In genomic region chr17:29007641-29008325, GRCm38 (mm10) we compare ENCODE assay signal across 8 mouse cellular contexts. TPM values are rescaled to one million over a fixed set of nuclear protein-coding genes. Genes with fewer than 3 reads are reported as not detected.
DNase-seq lines count a peak whose midpoint lies in the region; ATAC-seq and TF ChIP-seq lines count a peak whose summit lies in the region.

TSS of gene Stk38 (minus strand) at chr17:29007995.

- no peak for TF ChIP-seq CTCF in left cerebral cortex, adult 2 months (IDR thresholded peaks at IDR 0.05)

- H3K4me1 ChIP-seq in hindbrain, embryonic 16.5 days (ENCODE audit: control insufficient read depth, insufficient read depth, low read depth, low read length): peaks cover 14% of the 10 kb centered on the region

- intact Hi-C loops in left cerebral cortex, adult 2 months (cut with DNase I): loop anchor here (1.0 kb wide), 1 partner anchor 55 kb away; no protein-coding TSS in a partner anchor

- under 1% methylated on average over 56 of the region's 65 CpGs for WGBS in hindbrain, embryonic 16.5 days

- peak within 1 kb of the TSS; percentile 93 for H3K27ac ChIP-seq in hindbrain, embryonic 16.5 days (ENCODE audit: low read depth, low read length)
- peak within 1 kb of the TSS; percentile 93 for H3K27ac ChIP-seq in left cerebral cortex, adult 2 months

- no peaks in the 10 kb centered on the region for H3K36me3 ChIP-seq in hindbrain, embryonic 16.5 days (ENCODE audit: control insufficient read depth, insufficient read depth, low read length)

- DNase-seq in WW6 (ENCODE audit: low read depth, low spot score): peak; percentile 86
- DNase-seq in cerebellum, postnatal 4 days (ENCODE audit: low spot score in 2 of 2): peak; percentile 83 to 93
- DNase-seq in gastrocnemius, adult 18-20 months (ENCODE audit: low spot score): peak; percentile 91
- peak; percentile 91 to 94 for DNase-seq in left cerebral cortex, adult 2 months (ENCODE audit: extremely low spot score in 1 of 2, low spot score in 2 of 2)
- peak; percentile 81 to 89 for DNase-seq in right cerebral cortex, adult 2 months (ENCODE audit: low spot score in 2 of 2)
- peak; percentile 90 for DNase-seq in urinary bladder, postnatal 14 days (ENCODE audit: low spot score)

- peak within 1 kb of the TSS; percentile 82 for H3K4me3 ChIP-seq in hindbrain, embryonic 16.5 days (ENCODE audit: low read length)
- H3K4me3 ChIP-seq in left cerebral cortex, adult 2 months: peak within 1 kb of the TSS; percentile 89

- H3K9me3 ChIP-seq in hindbrain, embryonic 16.5 days (ENCODE audit: control insufficient read depth, low read length): no peaks in the 10 kb centered on the region

- peak within 1 kb of the TSS; percentile 64 for H3K4me2 ChIP-seq in hindbrain, embryonic 16.5 days (ENCODE audit: low read length)

- peak; percentile 93 for ATAC-seq in hindbrain, embryonic 16.5 days
- ATAC-seq in megakaryocyte, adult 5-6 weeks (ENCODE audit: poor library complexity, severe bottlenecking): peak; percentile 90

- H3K27me3 ChIP-seq in hindbrain, embryonic 16.5 days (replicated peaks; ENCODE audit: control insufficient read depth, insufficient read depth, low read length): no peaks in the 10 kb centered on the region

- H3K9ac ChIP-seq in hindbrain, embryonic 16.5 days (ENCODE audit: low read depth, low read length): peak within 1 kb of the TSS; percentile 95

RNA-seq across cellular contexts. Expression of gene Stk38, which starts in this region (rescaled TPM):
- total RNA-seq in gastrocnemius, adult 18-20 months (2021): 10 to 100 TPM; 20.2 to 22.4 TPM
- 71.8 and 89.7 TPM in 2 replicates for polyA plus RNA-seq in hindbrain, embryonic 16.5 days (2015; fragmentation: Nextera tagmentation; extraction: Ambion mirVana)
- total RNA-seq in left cerebral cortex, adult 2 months (2021): 10 to 100 TPM; 53.5 to 58.6 TPM
- total RNA-seq in megakaryocyte, adult 5-6 weeks (2015): 312 and 327 TPM in 2 replicates
- total RNA-seq in megakaryocyte, adult 5-6 weeks (2017): 237 and 269 TPM in 2 replicates

Comparison
In these comparisons a context has a peak if more than half of its experiments do, and no peak if none do; other contexts are left out.
1. Peak in every context shown above with its lines: DNase-seq, ATAC-seq, H3K4me3 ChIP-seq and H3K27ac ChIP-seq.